26 mouse cellular contexts compared by ENCODE assay signal in genomic region chr16:38274737-38275136, GRCm38 (mm10). TPM values are rescaled to one million over a fixed set of nuclear protein-coding genes. Genes with fewer than 3 reads are reported as not detected.
DNase-seq lines count a peak whose midpoint lies in the region; ATAC-seq and TF ChIP-seq lines count a peak whose summit lies in the region.
"Had no signal": no experiment of that assay in that cellular context is flagged by ENCODE, and none has a peak within 500 bp of the region (broad histone marks: within the 10 kb centered on the region; RNA-seq: fewer than 3 reads in every experiment).

No protein-coding gene starts in this region.

- no peaks in the 10 kb centered on the region for H3K36me3 ChIP-seq in intestine, embryonic 14.5 days (ENCODE audit: control insufficient read depth, insufficient read depth, low read length)
- no peaks in the 10 kb centered on the region for H3K36me3 ChIP-seq in intestine, embryonic 15.5 days
- no peaks in the 10 kb centered on the region for H3K36me3 ChIP-seq in kidney, postnatal 0 days (ENCODE audit: insufficient read depth, low read length)
- H3K36me3 ChIP-seq in lung, embryonic 14.5 days (ENCODE audit: insufficient read depth) = no peaks in the 10 kb centered on the region
- H3K36me3 ChIP-seq: embryonic facial prominence, embryonic 10.5 days; embryonic facial prominence, embryonic 12.5 days; forebrain, embryonic 15.5 days had no signal

- no peaks in the 10 kb centered on the region for H3K9me3 ChIP-seq in intestine, embryonic 14.5 days (ENCODE audit: control insufficient read depth, low read length)
- H3K9me3 ChIP-seq in intestine, embryonic 15.5 days = no peaks in the 10 kb centered on the region; the same call in 1 of the 2 replicates
- 0 out of 2 replicates have a peak, but pooled peaks cover 5% of the 10 kb centered on the region for H3K9me3 ChIP-seq in kidney, postnatal 0 days (replicated peaks; ENCODE audit: low read length)
- H3K9me3 ChIP-seq in lung, embryonic 14.5 days (ENCODE audit: low read depth, low read length) = no peaks in the 10 kb centered on the region
- H3K9me3 ChIP-seq: embryonic facial prominence, embryonic 10.5 days; embryonic facial prominence, embryonic 12.5 days; forebrain, embryonic 13.5 days; forebrain, embryonic 15.5 days had no signal

- no peak for ATAC-seq in intestine, embryonic 14.5 days (replicated peaks; ENCODE audit: low FRiP score, low TSS enrichment, low read depth)
- ATAC-seq in intestine, embryonic 15.5 days = no peak
- no peak for ATAC-seq in kidney, postnatal 0 days (replicated peaks; ENCODE audit: low FRiP score, low read depth)
- ATAC-seq in lung, embryonic 14.5 days (ENCODE audit: insufficient read depth) = no peak
- ATAC-seq: activated CD4-positive, CD25-positive, alpha-beta regulatory T cell, adult 4 months; CD4-positive, CD25-positive, alpha-beta regulatory T cell, adult 4 months; forebrain, embryonic 13.5 days; forebrain, embryonic 15.5 days; Patski had no signal

- no peak overlapping the region for H3K4me2 ChIP-seq in intestine, embryonic 14.5 days (ENCODE audit: low read length)
- no peak overlapping the region for H3K4me2 ChIP-seq in intestine, embryonic 15.5 days (replicated peaks)
- H3K4me2 ChIP-seq in kidney, postnatal 0 days (ENCODE audit: low read length) = no peak overlapping the region
- no peak overlapping the region for H3K4me2 ChIP-seq in lung, embryonic 14.5 days
- H3K4me2 ChIP-seq: embryonic facial prominence, embryonic 12.5 days; forebrain, embryonic 13.5 days; forebrain, embryonic 15.5 days had no signal

- no peak overlapping the region for H3K4me3 ChIP-seq in intestine, embryonic 14.5 days (ENCODE audit: low read depth, low read length)
- no peak overlapping the region for H3K4me3 ChIP-seq in intestine, embryonic 15.5 days (replicated peaks)
- H3K4me3 ChIP-seq in kidney, postnatal 0 days (replicated peaks; ENCODE audit: low read depth, low read length) = no peak overlapping the region
- no peak overlapping the region for H3K4me3 ChIP-seq in lung, embryonic 14.5 days (ENCODE audit: low read depth, low read length)
- H3K4me3 ChIP-seq: embryonic facial prominence, embryonic 10.5 days; embryonic facial prominence, embryonic 12.5 days; forebrain, embryonic 13.5 days; forebrain, embryonic 15.5 days had no signal

- no peaks in the 10 kb centered on the region for H3K4me1 ChIP-seq in intestine, embryonic 14.5 days (replicated peaks; ENCODE audit: control insufficient read depth, insufficient read depth, low read length)
- 0 out of 2 replicates have a peak, but pooled peaks cover 2% of the 10 kb centered on the region for H3K4me1 ChIP-seq in intestine, embryonic 15.5 days (replicated peaks)
- H3K4me1 ChIP-seq in kidney, postnatal 0 days (replicated peaks; ENCODE audit: insufficient read depth, low read length) = no peaks in the 10 kb centered on the region
- no peaks in the 10 kb centered on the region for H3K4me1 ChIP-seq in lung, embryonic 14.5 days (ENCODE audit: insufficient read depth)
- H3K4me1 ChIP-seq: embryonic facial prominence, embryonic 12.5 days had no signal

- peak; percentile 3 for DNase-seq in intestine, embryonic 14.5 days (ENCODE audit: low spot score)
- DNase-seq in kidney, postnatal 0 days (ENCODE audit: low spot score) = peak; percentile 71
- no peak for DNase-seq in kidney, postnatal 4 days
- peak; percentile 50 for DNase-seq in lung, embryonic 14.5 days
- DNase-seq in lung, postnatal 25 days (ENCODE audit: low spot score) = no peak
- DNase-seq in left cerebral cortex, adult 11 months (ENCODE audit: low spot score) = no peak
- DNase-seq: adrenal gland, adult 8-10 months; adrenal gland, postnatal 14 days; adrenal gland, postnatal 36 days; B cell, adult 2 months; cerebellum, adult 11-12 months; cerebellum, adult 2 months; cerebellum, adult 9-10 months; cerebellum, postnatal 10 days; cerebellum, postnatal 25 days had no signal

- no peaks in the 10 kb centered on the region for H3K27me3 ChIP-seq in intestine, embryonic 14.5 days (replicated peaks; ENCODE audit: control insufficient read depth, insufficient read depth, low read length)
- H3K27me3 ChIP-seq in intestine, embryonic 15.5 days (replicated peaks) = no peaks in the 10 kb centered on the region
- H3K27me3 ChIP-seq in kidney, postnatal 0 days (ENCODE audit: insufficient read depth, low read length) = no peaks in the 10 kb centered on the region
- H3K27me3 ChIP-seq in lung, embryonic 14.5 days (ENCODE audit: insufficient read depth, low read length) = no peaks in the 10 kb centered on the region
- H3K27me3 ChIP-seq: embryonic facial prominence, embryonic 12.5 days; forebrain, embryonic 13.5 days; forebrain, embryonic 15.5 days; Patski had no signal

- WGBS in intestine, embryonic 14.5 days = 69% methylated on average over 2 of the region's 2 CpGs
- 52% methylated on average over 2 of the region's 2 CpGs for WGBS in intestine, embryonic 15.5 days
- WGBS in kidney, postnatal 0 days = 44% methylated on average over 2 of the region's 2 CpGs
- 28% methylated on average over 2 of the region's 2 CpGs for WGBS in lung, embryonic 14.5 days

- no peak overlapping the region for H3K27ac ChIP-seq in intestine, embryonic 14.5 days (ENCODE audit: low read depth)
- no peak overlapping the region for H3K27ac ChIP-seq in intestine, embryonic 15.5 days
- H3K27ac ChIP-seq in kidney, postnatal 0 days = no peak overlapping the region
- H3K27ac ChIP-seq in lung, embryonic 14.5 days (ENCODE audit: low read depth) = no peak overlapping the region
- H3K27ac ChIP-seq: embryonic facial prominence, embryonic 10.5 days; embryonic facial prominence, embryonic 12.5 days; forebrain, embryonic 13.5 days; forebrain, embryonic 15.5 days had no signal

- H3K9ac ChIP-seq in intestine, embryonic 14.5 days (ENCODE audit: low read length) = no peak overlapping the region
- no peak overlapping the region for H3K9ac ChIP-seq in intestine, embryonic 15.5 days
- H3K9ac ChIP-seq in kidney, postnatal 0 days (ENCODE audit: low read depth, low read length) = no peak overlapping the region
- H3K9ac ChIP-seq in lung, embryonic 14.5 days = no peak overlapping the region
- H3K9ac ChIP-seq: embryonic facial prominence, embryonic 12.5 days; forebrain, embryonic 13.5 days; forebrain, embryonic 15.5 days had no signal

- TF ChIP-seq CTCF in kidney, postnatal 0 days (IDR thresholded peaks at IDR 0.05; ENCODE audit: low read depth) = no peak
- TF ChIP-seq CTCF in lung, embryonic 14.5 days (IDR thresholded peaks at IDR 0.05; ENCODE audit: low read depth) = no peak

RNA-seq across cellular contexts. Expression of gene Nr1i2, which starts 19.9 kb away (rescaled TPM):
- polyA plus RNA-seq in intestine, embryonic 14.5 days (2014; fragmentation: Nextera tagmentation; extraction: Ambion mirVana) = 4.7 and 6.7 TPM in 2 replicates
- polyA plus RNA-seq in intestine, embryonic 15.5 days (2015; fragmentation: Nextera tagmentation; extraction: Ambion mirVana) = 12.1 and 13.1 TPM in 2 replicates
- polyA plus RNA-seq in kidney, postnatal 0 days (2015; fragmentation: Nextera tagmentation; extraction: Ambion mirVana) = 0.26 and 0.45 TPM in 2 replicates
- polyA plus RNA-seq in lung, embryonic 14.5 days (2014; fragmentation: Nextera tagmentation; extraction: Ambion mirVana) = not detected in 2 replicates
- polyA plus RNA-seq: activated CD4-positive, CD25-positive, alpha-beta regulatory T cell, adult 4 months; CD4-positive, CD25-positive, alpha-beta regulatory T cell, adult 4 months; cerebellum, adult 2 months; cortical plate, adult 2 months; embryonic facial prominence, embryonic 10.5 days; embryonic facial prominence, embryonic 12.5 days; embryonic facial prominence, embryonic 14.5 days; forebrain, embryonic 11.5 days; forebrain, embryonic 13.5 days; forebrain, embryonic 15.5 days had no signal

Comparison
In these comparisons a context has a peak if more than half of its experiments do, and no peak if none do; other contexts are left out.
1. DNase-seq: peak in intestine, embryonic 14.5 days (single experiment), kidney, postnatal 0 days (single experiment) and lung, embryonic 14.5 days (single experiment); none in kidney, postnatal 4 days (0 of 2), lung, postnatal 25 days (single experiment) and left cerebral cortex, adult 11 months (single experiment).